Mouse (Mus musculus): ENCODE results near the gene Rps8. TPM values are rescaled to one million over a fixed set of nuclear protein-coding genes. Genes with fewer than 3 reads are reported as not detected.
A peak's percentile ranks its signal among the peaks of the same experiment; 100 is the strongest.

Rps8 gene
- polyA plus RNA-seq, 1 experiment from 2014 or later: 809 TPM

- no peak overlapping the region for H3K4me3 ChIP-seq (ENCODE audit: low read depth, low read length)
- DNase-seq (ENCODE audit: low spot score) (peak; percentile 94), ATAC-seq (ENCODE audit: low FRiP score, low TSS enrichment) (peak; percentile 55)
- no peaks in the 10 kb centered on the region for H3K9me3 ChIP-seq (ENCODE audit: control insufficient read depth, low read length)
- H3K36me3 ChIP-seq (ENCODE audit: control insufficient read depth, insufficient read depth, low read length): peaks cover 6% of the 10 kb centered on the region
- WGBS: 39% methylated on average over 15 of the region's 15 CpGs
- H3K27ac ChIP-seq (replicated peaks): no peak overlapping the region
- no peaks in the 10 kb centered on the region for H3K4me1 ChIP-seq (replicated peaks; ENCODE audit: control insufficient read depth, insufficient read depth)
- no peaks in the 10 kb centered on the region for H3K27me3 ChIP-seq (ENCODE audit: control insufficient read depth, insufficient read depth, low read length)
- H3K9ac ChIP-seq (ENCODE audit: low read length): no peak overlapping the region
- H3K4me2 ChIP-seq (replicated peaks; ENCODE audit: low read depth): no peak overlapping the region
- no peak for TF ChIP-seq EP300 (optimal IDR thresholded peaks at IDR 0.05)
- TF ChIP-seq CTCF (IDR thresholded peaks at IDR 0.05; ENCODE audit: low read depth): peak; percentile 98
Measured at GRCm38 (mm10) chr4:117146176-117146575, 9.9 kb downstream of the Rps8 start.

DNA sequence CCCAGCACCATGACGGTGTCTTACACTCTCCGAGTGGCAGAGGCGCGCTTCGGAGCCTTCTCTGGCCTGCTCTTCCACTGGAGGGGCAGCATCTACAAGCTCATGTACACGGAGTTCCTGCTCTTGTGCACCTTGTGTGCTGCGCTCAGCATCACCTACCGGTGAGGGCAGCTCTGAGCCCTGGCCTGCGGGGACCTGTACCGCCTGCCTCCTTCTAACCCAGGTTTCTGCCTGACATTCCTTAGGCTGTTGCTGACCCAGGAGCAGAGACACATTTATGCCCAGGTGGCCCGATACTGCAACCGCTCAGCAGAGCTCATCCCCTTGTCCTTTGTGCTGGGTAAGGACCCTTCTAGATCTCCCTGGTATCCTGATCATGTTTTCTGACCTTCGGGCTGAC is 10.8 kb downstream of the Rps8 start:
- H3K4me2 ChIP-seq (replicated peaks; ENCODE audit: low read depth): no peak overlapping the region
- no peaks in the 10 kb centered on the region for H3K27me3 ChIP-seq (ENCODE audit: control insufficient read depth, insufficient read depth, low read length)
- no peak overlapping the region for H3K4me3 ChIP-seq (ENCODE audit: low read depth, low read length)
- 93% methylated on average over 13 of the region's 13 CpGs for WGBS
- no peak for TF ChIP-seq CTCF (IDR thresholded peaks at IDR 0.05; ENCODE audit: low read depth)
- no peak for TF ChIP-seq EP300 (optimal IDR thresholded peaks at IDR 0.05)
- DNase-seq (ENCODE audit: low spot score) (no peak), ATAC-seq (ENCODE audit: low FRiP score, low TSS enrichment) (no peak)
- no peaks in the 10 kb centered on the region for H3K4me1 ChIP-seq (replicated peaks; ENCODE audit: control insufficient read depth, insufficient read depth)
- H3K9ac ChIP-seq (ENCODE audit: low read length): no peak overlapping the region
- H3K27ac ChIP-seq (replicated peaks): no peak overlapping the region
- no peaks in the 10 kb centered on the region for H3K9me3 ChIP-seq (ENCODE audit: control insufficient read depth, low read length)
- H3K36me3 ChIP-seq (ENCODE audit: control insufficient read depth, insufficient read depth, low read length): peaks cover 2% of the 10 kb centered on the region

- no peak for DNase-seq (ENCODE audit: low spot score)
- no peaks in the 10 kb centered on the region for H3K36me3 ChIP-seq (ENCODE audit: control insufficient read depth, insufficient read depth, low read length)
- TF ChIP-seq EP300 (optimal IDR thresholded peaks at IDR 0.05) (no peak), CTCF (IDR thresholded peaks at IDR 0.05; ENCODE audit: low read depth) (no peak)
- no peaks in the 10 kb centered on the region for H3K4me1 ChIP-seq (replicated peaks; ENCODE audit: control insufficient read depth, insufficient read depth)
- no peaks in the 10 kb centered on the region for H3K27me3 ChIP-seq (ENCODE audit: control insufficient read depth, insufficient read depth, low read length)
- no peaks in the 10 kb centered on the region for H3K9me3 ChIP-seq (ENCODE audit: control insufficient read depth, low read length)
- H3K27ac ChIP-seq (replicated peaks): no peak overlapping the region
- H3K4me3 ChIP-seq (ENCODE audit: low read depth, low read length): no peak overlapping the region
- H3K9ac ChIP-seq (ENCODE audit: low read length): no peak overlapping the region
- H3K4me2 ChIP-seq (replicated peaks; ENCODE audit: low read depth): no peak overlapping the region
- no peak for ATAC-seq (ENCODE audit: low FRiP score, low TSS enrichment)
- whole genome bisulfite sequencing: 45% methylated on average over 7 of the region's 7 CpGs
Measured at GRCm38 (mm10) chr4:117143023-117143422, 13.0 kb downstream of the Rps8 start.

DNA sequence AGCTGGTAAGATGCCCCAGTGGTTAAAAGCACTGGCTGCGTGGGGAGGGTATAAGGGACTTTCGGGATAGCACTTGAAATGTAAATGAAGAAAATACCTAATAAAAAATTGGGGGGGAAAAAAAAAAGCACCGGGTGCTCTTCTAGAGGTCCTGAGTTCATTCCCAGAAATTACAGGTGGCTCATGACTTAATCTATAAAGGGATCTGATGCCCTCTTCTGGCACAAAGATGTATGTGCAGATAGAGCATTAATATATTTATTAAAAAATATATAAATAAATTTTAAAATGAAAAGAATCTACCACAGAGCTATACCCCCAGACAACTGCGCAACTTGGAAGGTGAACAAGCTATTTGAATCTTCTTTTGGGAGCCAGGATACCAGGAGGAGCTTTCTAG is 15.4 kb downstream of the Rps8 start:
- Histone ChIP-seq H3K4me2 (replicated peaks; ENCODE audit: low read depth) (no peak overlapping the region), H3K4me1 (replicated peaks; ENCODE audit: control insufficient read depth, insufficient read depth) (no peaks in the 10 kb centered on the region), H3K4me3 (ENCODE audit: low read depth, low read length) (no peak overlapping the region), H3K27me3 (ENCODE audit: control insufficient read depth, insufficient read depth, low read length) (no peaks in the 10 kb centered on the region), H3K9me3 (ENCODE audit: control insufficient read depth, low read length) (no peaks in the 10 kb centered on the region), H3K9ac (ENCODE audit: low read length) (no peak overlapping the region), H3K36me3 (ENCODE audit: control insufficient read depth, insufficient read depth, low read length) (no peaks in the 10 kb centered on the region), H3K27ac (replicated peaks) (no peak overlapping the region)
- DNase-seq (ENCODE audit: low spot score) (no peak), ATAC-seq (ENCODE audit: low FRiP score, low TSS enrichment) (no peak)
- TF ChIP-seq EP300 (optimal IDR thresholded peaks at IDR 0.05): no peak
- peak; percentile 67 for TF ChIP-seq CTCF (IDR thresholded peaks at IDR 0.05; ENCODE audit: low read depth)
- WGBS: 38% methylated on average over 4 of the region's 4 CpGs

GRCm38 (mm10) chr4:117139217-117139612 is 16.8 kb downstream of the Rps8 start:
- Histone ChIP-seq H3K4me1 (replicated peaks; ENCODE audit: control insufficient read depth, insufficient read depth) (no peaks in the 10 kb centered on the region), H3K9me3 (ENCODE audit: control insufficient read depth, low read length) (no peaks in the 10 kb centered on the region), H3K27me3 (ENCODE audit: control insufficient read depth, insufficient read depth, low read length) (no peaks in the 10 kb centered on the region), H3K4me2 (replicated peaks; ENCODE audit: low read depth) (no peak overlapping the region), H3K9ac (ENCODE audit: low read length) (no peak overlapping the region), H3K4me3 (ENCODE audit: low read depth, low read length) (no peak overlapping the region), H3K27ac (replicated peaks) (no peak overlapping the region), H3K36me3 (ENCODE audit: control insufficient read depth, insufficient read depth, low read length) (no peaks in the 10 kb centered on the region)
- ATAC-seq (ENCODE audit: low FRiP score, low TSS enrichment): no peak
- DNase-seq (ENCODE audit: low spot score): peak; percentile 52
- TF ChIP-seq CTCF (IDR thresholded peaks at IDR 0.05; ENCODE audit: low read depth) (peak; percentile 86), EP300 (optimal IDR thresholded peaks at IDR 0.05) (no peak)
- WGBS: 0% methylated on average over 2 of the region's 2 CpGs

DNA sequence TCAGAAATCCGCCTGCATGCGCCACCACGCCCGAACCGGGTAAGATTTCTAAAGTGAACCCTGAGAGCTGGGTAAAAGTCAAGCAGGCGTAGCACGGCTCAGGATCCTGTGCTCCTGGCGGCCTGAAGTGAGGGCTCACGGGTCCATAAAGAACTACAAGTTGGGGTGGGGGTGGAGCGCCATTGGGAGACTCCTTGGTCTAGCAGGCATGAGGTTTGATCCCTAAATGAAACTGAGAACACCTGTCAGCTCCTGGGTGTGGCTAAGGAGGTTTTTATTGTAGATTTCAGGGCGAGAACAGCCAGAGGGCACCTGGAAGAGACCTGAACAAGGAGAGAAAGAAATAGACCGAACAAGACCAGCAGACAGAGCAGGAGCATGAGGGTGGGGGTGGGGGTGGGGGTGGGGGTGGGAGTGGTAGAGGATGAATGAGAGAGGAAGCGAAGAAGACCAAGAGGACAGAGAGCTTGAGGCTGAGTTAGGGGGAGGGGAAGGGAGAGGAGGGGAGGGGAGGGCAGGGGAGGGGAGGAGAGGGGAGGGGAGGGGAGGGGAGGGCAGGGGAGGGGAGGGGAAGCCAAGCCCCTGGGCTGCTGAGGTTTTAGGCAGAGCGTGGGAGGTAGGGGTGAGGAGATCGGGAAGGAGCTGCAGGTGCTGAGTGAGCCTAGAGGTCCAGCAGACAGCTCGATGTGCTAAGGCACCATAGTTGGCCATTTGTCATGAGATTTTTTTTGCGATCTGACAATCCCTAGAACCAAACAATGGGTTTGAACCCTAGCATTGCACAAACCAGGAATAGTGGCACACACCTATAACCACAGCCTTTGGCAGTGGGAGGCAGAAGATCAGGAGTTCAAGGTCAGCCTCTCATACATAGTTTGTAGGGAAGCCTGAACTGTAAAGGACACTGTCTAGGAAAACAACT is 17.5 kb downstream of the Rps8 start:
- WGBS: 60% methylated on average over 15 of the region's 17 CpGs
- H3K4me1 ChIP-seq (replicated peaks; ENCODE audit: control insufficient read depth, insufficient read depth): no peaks in the 10 kb centered on the region

More for the DNA sequence above, 17.5 kb downstream of the Rps8 start:
- no peaks in the 10 kb centered on the region for H3K9me3 ChIP-seq (ENCODE audit: control insufficient read depth, low read length)
- TF ChIP-seq CTCF (IDR thresholded peaks at IDR 0.05; ENCODE audit: low read depth) (no peak), EP300 (optimal IDR thresholded peaks at IDR 0.05) (no peak)
- no peaks in the 10 kb centered on the region for H3K27me3 ChIP-seq (ENCODE audit: control insufficient read depth, insufficient read depth, low read length)
- H3K9ac ChIP-seq (ENCODE audit: low read length): no peak overlapping the region
- H3K4me2 ChIP-seq (replicated peaks; ENCODE audit: low read depth): no peak overlapping the region
- no peak overlapping the region for H3K27ac ChIP-seq (replicated peaks)
- H3K4me3 ChIP-seq (ENCODE audit: low read depth, low read length): no peak overlapping the region
- no peaks in the 10 kb centered on the region for H3K36me3 ChIP-seq (ENCODE audit: control insufficient read depth, insufficient read depth, low read length)
- DNase-seq (ENCODE audit: low spot score): no peak
- ATAC-seq (ENCODE audit: low FRiP score, low TSS enrichment): no peak
